Mouse (Mus musculus) left cerebral cortex, adult 8-10 months (tissue): Measurements from ENCODE around the gene Taf4. TPM values are rescaled to one million over a fixed set of nuclear protein-coding genes. Genes with fewer than 3 reads are reported as not detected.

ENCODE experiments used
- DNase-seq, 2 experiments: peaks; one replicate each; pipeline ENCODE4 v3.0.0; 2022; ENCODE audit warnings: low spot score in 2 of 2
- total RNA-seq, 4 experiments: library from RNA; stranded (reverse); gene quantifications; 2 replicates each; pipeline ENCODE4 v1.2.4; 2022

Gene Taf4
- 10 to 100 TPM; 21.2 to 28.4 (median 24.7) TPM for total RNA-seq

- DNase-seq, result peak; percentile 78 to 89
Observed at GRCm38 (mm10) chr2:179976628-179977343, at the start of gene Taf4. Gene Taf4, minus strand, starts transcription at chr2:179976646.

GRCm38 (mm10) chr2:180025861-180026200 lies 49.4 kb upstream of the Taf4 start:
- no peak for DNase-seq

GRCm38 (mm10) chr2:180025135-180025860 lies 48.9 kb upstream of the Taf4 start:
- no peak for DNase-seq

GRCm38 (mm10) chr2:180024401-180025098 lies 48.1 kb upstream of the Taf4 start, which contains the start of gene Lsm14b:
Gene Lsm14b, plus strand, starts transcription at chr2:180024987.
- peak; percentile 97 to 99 for DNase-seq

- no peak for DNase-seq
Observed at GRCm38 (mm10) chr2:180022751-180023150, 46.3 kb upstream of the Taf4 start.

- DNase-seq, result no peak
Observed at GRCm38 (mm10) chr2:180020919-180021318, 44.5 kb upstream of the Taf4 start.

- peak in 1 of 2 experiments; percentile 44 for DNase-seq
Observed at GRCm38 (mm10) chr2:180020091-180020661, 43.7 kb upstream of the Taf4 start.

- peak in 1 of 2 experiments; percentile 2 for DNase-seq
Observed at GRCm38 (mm10) chr2:180018573-180018972, 42.1 kb upstream of the Taf4 start.

GRCm38 (mm10) chr2:180017632-180018031 lies 41.2 kb upstream of the Taf4 start:
- peak in 1 of 2 experiments; percentile 3 for DNase-seq

GRCm38 (mm10) chr2:180013686-180014085 lies 37.2 kb upstream of the Taf4 start:
- no peak for DNase-seq

- no peak for DNase-seq
Observed at GRCm38 (mm10) chr2:180011370-180011769, 34.9 kb upstream of the Taf4 start.

GRCm38 (mm10) chr2:180010686-180011085 lies 34.2 kb upstream of the Taf4 start:
- DNase-seq, result no peak

GRCm38 (mm10) chr2:180006352-180007017 lies 30.0 kb upstream of the Taf4 start:
- no peak for DNase-seq

- DNase-seq, result no peak
Observed at GRCm38 (mm10) chr2:180005656-180006351, 29.4 kb upstream of the Taf4 start.

- DNase-seq, result no peak
Observed at GRCm38 (mm10) chr2:180001635-180002034, 25.2 kb upstream of the Taf4 start.

GRCm38 (mm10) chr2:179998431-179998830 lies 22.0 kb upstream of the Taf4 start:
- no peak for DNase-seq

GRCm38 (mm10) chr2:179993071-179993470 lies 16.6 kb upstream of the Taf4 start:
- DNase-seq, result no peak

- no peak for DNase-seq
Observed at GRCm38 (mm10) chr2:179989098-179989497, 12.7 kb upstream of the Taf4 start.

- DNase-seq, result no peak
Observed at GRCm38 (mm10) chr2:179986437-179987022, 10.1 kb upstream of the Taf4 start.

GRCm38 (mm10) chr2:179985695-179986094 lies 9.2 kb upstream of the Taf4 start:
- DNase-seq, result no peak
